Mouse (Mus musculus): ENCODE results near the gene Acvr1.

- TF ChIP-seq CTCF (IDR thresholded peaks at IDR 0.05; ENCODE audit: insufficient read depth, low read depth, low read length), result no peak
- no peak for TF ChIP-seq POLR2A (IDR thresholded peaks at IDR 0.05; ENCODE audit: insufficient read depth, low read depth, low read length)
Measured at GRCm38 (mm10) chr2:58544368-58544767, 22.6 kb downstream of the Acvr1 start.
